Mouse (Mus musculus): ENCODE data around the gene Gm20388. TPM values are rescaled to one million over a fixed set of nuclear protein-coding genes. Genes with fewer than 3 reads are reported as not detected.

Gm20388 gene
- polyA plus RNA-seq, 1 experiment from 2014 or later: not detected

- 70% methylated on average over 8 of the region's 8 CpGs for WGBS
- no peaks in the 10 kb centered on the region for H3K27me3 ChIP-seq (ENCODE audit: control insufficient read depth, insufficient read depth, low read length)
- H3K4me1 ChIP-seq (replicated peaks; ENCODE audit: control insufficient read depth, insufficient read depth, low read length): no peaks in the 10 kb centered on the region
- ATAC-seq (ENCODE audit: low FRiP score) (no peak), DNase-seq (ENCODE audit: low spot score) (no peak)
- no peak overlapping the region for H3K4me2 ChIP-seq (replicated peaks)
- H3K36me3 ChIP-seq (replicated peaks; ENCODE audit: control insufficient read depth, insufficient read depth): no peaks in the 10 kb centered on the region
- H3K4me3 ChIP-seq (replicated peaks; ENCODE audit: low read length): no peak overlapping the region
- no peak overlapping the region for H3K9ac ChIP-seq
- no peaks in the 10 kb centered on the region for H3K9me3 ChIP-seq (ENCODE audit: control insufficient read depth, low read length)
- no peak overlapping the region for H3K27ac ChIP-seq
These were observed 2015.6 kb downstream of the Gm20388 start for GRCm38 (mm10) chr8:121926266-121926665.

GRCm38 (mm10) chr8:121927316-121927715 lies 2016.7 kb downstream of the Gm20388 start:
- 46% methylated on average over 8 of the region's 8 CpGs for WGBS
- DNase-seq (ENCODE audit: low spot score) (peak; percentile 62), ATAC-seq (ENCODE audit: low FRiP score) (no peak)
- Histone ChIP-seq H3K4me1 (replicated peaks; ENCODE audit: control insufficient read depth, insufficient read depth, low read length) (no peaks in the 10 kb centered on the region), H3K9ac (no peak overlapping the region), H3K4me2 (replicated peaks) (no peak overlapping the region), H3K9me3 (ENCODE audit: control insufficient read depth, low read length) (no peaks in the 10 kb centered on the region), H3K27me3 (ENCODE audit: control insufficient read depth, insufficient read depth, low read length) (no peaks in the 10 kb centered on the region), H3K4me3 (replicated peaks; ENCODE audit: low read length) (no peak overlapping the region), H3K36me3 (replicated peaks; ENCODE audit: control insufficient read depth, insufficient read depth) (no peaks in the 10 kb centered on the region), H3K27ac (no peak overlapping the region)

GRCm38 (mm10) chr8:121930047-121930446 lies 2019.4 kb downstream of the Gm20388 start:
- peaks cover 6% of the 10 kb centered on the region for H3K4me1 ChIP-seq (replicated peaks; ENCODE audit: control insufficient read depth, insufficient read depth, low read length)
- no peak overlapping the region for H3K4me2 ChIP-seq (replicated peaks)
- H3K9me3 ChIP-seq (ENCODE audit: control insufficient read depth, low read length): no peaks in the 10 kb centered on the region
- H3K4me3 ChIP-seq (replicated peaks; ENCODE audit: low read length): no peak overlapping the region
- ATAC-seq (ENCODE audit: low FRiP score) (no peak), DNase-seq (ENCODE audit: low spot score) (no peak)
- H3K27ac ChIP-seq: no peak overlapping the region
- no peak overlapping the region for H3K9ac ChIP-seq
- H3K27me3 ChIP-seq (ENCODE audit: control insufficient read depth, insufficient read depth, low read length): no peaks in the 10 kb centered on the region
- H3K36me3 ChIP-seq (replicated peaks; ENCODE audit: control insufficient read depth, insufficient read depth): no peaks in the 10 kb centered on the region
- WGBS: 88% methylated on average over 4 of the region's 4 CpGs

- ATAC-seq (ENCODE audit: low FRiP score) (no peak), DNase-seq (ENCODE audit: low spot score) (no peak)
- Histone ChIP-seq H3K4me2 (replicated peaks) (no peak overlapping the region), H3K36me3 (replicated peaks; ENCODE audit: control insufficient read depth, insufficient read depth) (no peaks in the 10 kb centered on the region), H3K27me3 (ENCODE audit: control insufficient read depth, insufficient read depth, low read length) (no peaks in the 10 kb centered on the region), H3K9me3 (ENCODE audit: control insufficient read depth, low read length) (no peaks in the 10 kb centered on the region), H3K4me3 (replicated peaks; ENCODE audit: low read length) (no peak overlapping the region), H3K27ac (no peak overlapping the region), H3K9ac (no peak overlapping the region), H3K4me1 (replicated peaks; ENCODE audit: control insufficient read depth, insufficient read depth, low read length) (peaks cover 18% of the 10 kb centered on the region)
- WGBS: 80% methylated on average over 7 of the region's 7 CpGs
These were observed 2020.9 kb downstream of the Gm20388 start for GRCm38 (mm10) chr8:121931571-121931970.

- H3K4me1 ChIP-seq (replicated peaks; ENCODE audit: control insufficient read depth, insufficient read depth, low read length): peaks cover 22% of the 10 kb centered on the region
- no peak overlapping the region for H3K27ac ChIP-seq
- H3K4me3 ChIP-seq (replicated peaks; ENCODE audit: low read length): no peak overlapping the region
- DNase-seq (ENCODE audit: low spot score) (no peak), ATAC-seq (ENCODE audit: low FRiP score) (no peak)
- no peak overlapping the region for H3K4me2 ChIP-seq (replicated peaks)
- no peaks in the 10 kb centered on the region for H3K9me3 ChIP-seq (ENCODE audit: control insufficient read depth, low read length)
- H3K36me3 ChIP-seq (replicated peaks; ENCODE audit: control insufficient read depth, insufficient read depth): no peaks in the 10 kb centered on the region
- no peaks in the 10 kb centered on the region for H3K27me3 ChIP-seq (ENCODE audit: control insufficient read depth, insufficient read depth, low read length)
- WGBS: 71% methylated on average over 12 of the region's 12 CpGs
- no peak overlapping the region for H3K9ac ChIP-seq
These were observed 2021.5 kb downstream of the Gm20388 start for GRCm38 (mm10) chr8:121932026-121932667.

- H3K36me3 ChIP-seq (replicated peaks; ENCODE audit: control insufficient read depth, insufficient read depth): no peaks in the 10 kb centered on the region
- 84% methylated on average over 14 of the region's 14 CpGs for WGBS
- DNase-seq (ENCODE audit: low spot score) (no peak), ATAC-seq (ENCODE audit: low FRiP score) (no peak)
- H3K27me3 ChIP-seq (ENCODE audit: control insufficient read depth, insufficient read depth, low read length): no peaks in the 10 kb centered on the region
- H3K4me3 ChIP-seq (replicated peaks; ENCODE audit: low read length): no peak overlapping the region
- H3K9me3 ChIP-seq (ENCODE audit: control insufficient read depth, low read length): no peaks in the 10 kb centered on the region
- H3K27ac ChIP-seq: no peak overlapping the region
- peaks cover 22% of the 10 kb centered on the region for H3K4me1 ChIP-seq (replicated peaks; ENCODE audit: control insufficient read depth, insufficient read depth, low read length)
- no peak overlapping the region for H3K4me2 ChIP-seq (replicated peaks)
- H3K9ac ChIP-seq: no peak overlapping the region
These were observed 2022.3 kb downstream of the Gm20388 start for GRCm38 (mm10) chr8:121932668-121933520.

GRCm38 (mm10) chr8:121934506-121934905 lies 2023.9 kb downstream of the Gm20388 start:
- Histone ChIP-seq H3K27ac (peak overlapping the region; percentile 85), H3K4me2 (replicated peaks) (no peak overlapping the region), H3K4me1 (replicated peaks; ENCODE audit: control insufficient read depth, insufficient read depth, low read length) (peaks cover 22% of the 10 kb centered on the region), H3K27me3 (ENCODE audit: control insufficient read depth, insufficient read depth, low read length) (no peaks in the 10 kb centered on the region), H3K9me3 (ENCODE audit: control insufficient read depth, low read length) (no peaks in the 10 kb centered on the region), H3K36me3 (replicated peaks; ENCODE audit: control insufficient read depth, insufficient read depth) (no peaks in the 10 kb centered on the region), H3K4me3 (replicated peaks; ENCODE audit: low read length) (no peak overlapping the region), H3K9ac (no peak overlapping the region)
- no peak for ATAC-seq (ENCODE audit: low FRiP score)
- peak; percentile 58 for DNase-seq (ENCODE audit: low spot score)
- 39% methylated on average over 4 of the region's 4 CpGs for WGBS

GRCm38 (mm10) chr8:121934923-121935322 lies 2024.3 kb downstream of the Gm20388 start:
- no peaks in the 10 kb centered on the region for H3K36me3 ChIP-seq (replicated peaks; ENCODE audit: control insufficient read depth, insufficient read depth)
- H3K4me3 ChIP-seq (replicated peaks; ENCODE audit: low read length): no peak overlapping the region
- H3K4me1 ChIP-seq (replicated peaks; ENCODE audit: control insufficient read depth, insufficient read depth, low read length): peaks cover 22% of the 10 kb centered on the region
- no peak overlapping the region for H3K4me2 ChIP-seq (replicated peaks)
- DNase-seq (ENCODE audit: low spot score) (no peak), ATAC-seq (ENCODE audit: low FRiP score) (peak; percentile 29; the same call in 1 of the 2 replicates)
- H3K9me3 ChIP-seq (ENCODE audit: control insufficient read depth, low read length): no peaks in the 10 kb centered on the region
- H3K27me3 ChIP-seq (ENCODE audit: control insufficient read depth, insufficient read depth, low read length): no peaks in the 10 kb centered on the region
- no peak overlapping the region for H3K9ac ChIP-seq
- peak overlapping the region; percentile 85 for H3K27ac ChIP-seq

- H3K27ac ChIP-seq: peak overlapping the region; percentile 85
- DNase-seq (ENCODE audit: low spot score): peak; percentile 80
- peaks cover 22% of the 10 kb centered on the region for H3K4me1 ChIP-seq (replicated peaks; ENCODE audit: control insufficient read depth, insufficient read depth, low read length)
- H3K4me2 ChIP-seq (replicated peaks): peak overlapping the region; percentile 20; the same call in 1 of the 2 replicates
- no peaks in the 10 kb centered on the region for H3K36me3 ChIP-seq (replicated peaks; ENCODE audit: control insufficient read depth, insufficient read depth)
- H3K27me3 ChIP-seq (ENCODE audit: control insufficient read depth, insufficient read depth, low read length): no peaks in the 10 kb centered on the region
- H3K9me3 ChIP-seq (ENCODE audit: control insufficient read depth, low read length): no peaks in the 10 kb centered on the region
- H3K9ac ChIP-seq: no peak overlapping the region
- no peak overlapping the region for H3K4me3 ChIP-seq (replicated peaks; ENCODE audit: low read length)
- ATAC-seq (ENCODE audit: low FRiP score): peak; percentile 85
- WGBS: 36% methylated on average over 12 of the region's 12 CpGs
These were observed 2025.0 kb downstream of the Gm20388 start for GRCm38 (mm10) chr8:121935341-121936294.
